Mouse (Mus musculus) megakaryocyte, embryonic 14.5 days (primary cell): ENCODE measurements around the gene Ccdc106.

ENCODE experiments used
- FLI1 ChIP-seq: IDR thresholded peaks from 2 replicates; pipeline ENCODE4 v1.6.1; 2012; ENCODE audit warnings: low read length, inconsistent platforms, mixed read lengths
- GATA1 ChIP-seq: IDR thresholded peaks from 3 replicates; pipeline ENCODE4 v1.6.1; 2012; ENCODE audit warnings: mixed read lengths, low read length, inconsistent platforms, borderline replicate concordance

- TF ChIP-seq GATA1 (no peak), FLI1 (no peak)
Observed at GRCm38 (mm10) chr7:4971068-4971467, 49.3 kb upstream of the Ccdc106 start, which contains the start of gene Sbk3.
